Mouse (Mus musculus) liver, embryonic 11.5 days (tissue): ENCODE measurements around the gene Egr2. TPM values are rescaled to one million over a fixed set of nuclear protein-coding genes. Genes with fewer than 3 reads are reported as not detected.

Experiments used
- ATAC-seq: fragments of 200-750 bp; cut with Nextera tagmentation; replicated peaks from 2 replicates; pipeline ENCODE4 v1.8.0; 2017; ENCODE audit warnings: moderate number of reproducible peaks, mild to moderate bottlenecking, moderate TSS enrichment, moderate library complexity; ENCODE audit not compliant: low FRiP score
- DNase-seq: peaks from one replicate; pipeline ENCODE4 v3.0.0-alpha.2; 2017; ENCODE audit warnings: low spot score
- H3K27ac ChIP-seq: fragments of 300-500 bp; sonication (generic); 2 replicates; pipeline ENCODE4 v1.5.1; 2014; ENCODE audit warnings: mild to moderate bottlenecking, low read depth, low read length, control low read depth
- H3K27me3 ChIP-seq: fragments of 300-500 bp; sonication (generic); replicated peaks from 2 replicates; pipeline ENCODE4 v1.6.1; 2014; ENCODE audit warnings: low read length, mixed read lengths; ENCODE audit not compliant: control insufficient read depth, insufficient read depth
- H3K36me3 ChIP-seq: fragments of 300-500 bp; sonication (generic); 2 replicates; pipeline ENCODE4 v1.6.1; 2014; ENCODE audit warnings: mild to moderate bottlenecking, low read length, moderate library complexity, mixed read lengths; ENCODE audit not compliant: control insufficient read depth, insufficient read depth
- H3K4me1 ChIP-seq: fragments of 300-500 bp; sonication (generic); replicated peaks from 2 replicates; pipeline ENCODE4 v1.6.1; 2014; ENCODE audit warnings: low read length, mixed read lengths; ENCODE audit not compliant: control insufficient read depth, insufficient read depth
- H3K4me2 ChIP-seq: fragments of 300-500 bp; sonication (generic); 2 replicates; pipeline ENCODE4 v1.6.1; 2014; ENCODE audit warnings: mild to moderate bottlenecking, control low read depth, moderate library complexity
- H3K4me3 ChIP-seq: fragments of 300-500 bp; sonication (generic); 2 replicates; pipeline ENCODE4 v1.5.1; 2014; ENCODE audit warnings: low read depth, low read length, control low read depth
- H3K9ac ChIP-seq: fragments of 300-500 bp; sonication (generic); 2 replicates; pipeline ENCODE4 v1.6.1; 2014; ENCODE audit warnings: low read depth, low read length, control low read depth
- H3K9me3 ChIP-seq: fragments of 300-500 bp; sonication (generic); 2 replicates; pipeline ENCODE4 v1.6.1; 2016; ENCODE audit warnings: low read length, inconsistent platforms, mixed read lengths; ENCODE audit not compliant: control insufficient read depth
- WGBS: fragments of 180-500 bp; shearing (Covaris S2); extraction: QIAGEN DNeasy Blood & Tissue Kit; methylation state at CpG from one replicate; pipeline ENCODE4 v1.1.7; 2014; 5-methylcytosine and 5-hydroxymethylcytosine counted together
- polyA plus RNA-seq: library from polyadenylated mRNA; unstranded; fragments of >200 nt; fragmentation: Nextera tagmentation; extraction: Ambion mirVana; gene quantifications from 2 replicates; pipeline ENCODE4 v1.2.1, GENCODE M21; 2014

Gene Egr2
- polyA plus RNA-seq, 1 experiment from 2014 or later, result 0.22 TPM

DNA sequence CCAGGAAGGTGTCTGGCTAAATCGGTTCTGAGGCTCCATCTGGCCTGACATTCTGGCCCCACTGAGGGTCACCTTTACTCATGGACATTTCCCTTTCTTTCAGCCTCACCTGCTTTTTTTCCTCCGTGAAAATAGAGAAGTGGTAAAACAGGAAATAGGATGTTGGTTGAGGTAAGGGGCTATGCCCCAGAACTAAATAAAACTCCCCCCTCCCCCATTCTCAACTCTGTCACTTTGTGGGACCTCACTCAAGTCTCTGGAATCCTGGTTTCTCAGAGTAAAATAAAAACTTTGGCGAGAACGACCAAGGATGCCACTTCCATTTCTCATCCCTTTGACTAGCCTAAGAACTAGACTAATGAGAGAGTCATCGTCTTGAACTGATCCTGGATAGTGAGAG lies 31.2 kb upstream of the Egr2 start:
- no peak for ATAC-seq
- WGBS, result 45% methylated on average over 5 of the region's 5 CpGs
- H3K4me2 ChIP-seq, result peak overlapping the region; percentile 26
- no peaks in the 10 kb centered on the region for H3K36me3 ChIP-seq
- H3K4me1 ChIP-seq, result no peaks in the 10 kb centered on the region
- no peak overlapping the region for H3K27ac ChIP-seq
- no peaks in the 10 kb centered on the region for H3K9me3 ChIP-seq
- H3K27me3 ChIP-seq, result no peaks in the 10 kb centered on the region
- DNase-seq, result no peak
- no peak overlapping the region for H3K9ac ChIP-seq
- no peak overlapping the region for H3K4me3 ChIP-seq

DNA sequence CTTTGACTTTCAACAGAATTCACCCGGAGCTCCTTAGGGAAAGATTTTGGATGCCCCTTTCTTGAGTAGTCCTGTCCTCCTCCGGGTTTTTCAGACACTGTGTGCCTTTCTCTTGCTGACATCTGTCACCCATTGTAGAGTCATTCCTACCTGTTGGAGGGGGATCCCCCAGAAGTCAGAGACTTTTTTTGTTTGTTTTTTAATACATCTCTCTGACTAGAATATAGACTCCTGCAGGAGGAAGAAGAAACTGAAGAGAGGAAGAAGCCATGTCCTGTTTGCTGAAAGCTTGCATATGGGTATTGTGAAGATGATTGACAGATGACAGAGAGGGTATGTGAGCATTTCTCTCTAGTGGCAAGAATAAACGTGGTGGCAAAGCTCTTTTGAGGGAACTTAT lies 30.0 kb upstream of the Egr2 start:
- H3K27me3 ChIP-seq, result no peaks in the 10 kb centered on the region
- no peak overlapping the region for H3K9ac ChIP-seq
- no peak for ATAC-seq
- WGBS, result 56% methylated on average over 3 of the region's 3 CpGs
- no peak overlapping the region for H3K4me3 ChIP-seq
- H3K27ac ChIP-seq, result no peak overlapping the region
- no peaks in the 10 kb centered on the region for H3K9me3 ChIP-seq
- H3K36me3 ChIP-seq, result no peaks in the 10 kb centered on the region
- no peak for DNase-seq
- no peak overlapping the region for H3K4me2 ChIP-seq
- H3K4me1 ChIP-seq, result no peaks in the 10 kb centered on the region

DNA sequence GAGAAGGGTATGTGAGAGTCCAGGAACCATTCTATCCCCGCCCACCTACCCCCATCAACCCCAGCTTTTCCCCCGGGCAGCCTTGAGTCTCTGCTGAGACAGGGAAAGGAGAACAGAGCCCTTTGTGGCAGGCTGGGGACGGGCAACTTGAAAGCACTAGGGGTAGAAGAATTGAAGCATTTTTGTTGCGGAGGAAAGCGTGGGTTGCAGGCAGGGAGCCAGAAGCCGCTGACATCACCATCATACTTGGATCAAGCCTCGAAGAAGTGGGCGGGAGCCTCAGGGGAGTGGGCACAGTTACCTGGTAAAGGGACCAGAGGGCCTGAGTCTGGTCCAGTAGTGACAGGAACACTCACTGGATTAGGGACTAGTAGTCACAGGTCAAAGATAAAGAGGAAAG lies 23.1 kb upstream of the Egr2 start:
- Histone ChIP-seq H3K4me2 (no peak overlapping the region), H3K27ac (no peak overlapping the region), H3K36me3 (no peaks in the 10 kb centered on the region), H3K27me3 (no peaks in the 10 kb centered on the region), H3K4me3 (no peak overlapping the region), H3K9ac (no peak overlapping the region), H3K9me3 (no peaks in the 10 kb centered on the region), H3K4me1 (no peaks in the 10 kb centered on the region)
- DNase-seq (no peak), ATAC-seq (no peak)
- WGBS, result 83% methylated on average over 8 of the region's 8 CpGs

DNA sequence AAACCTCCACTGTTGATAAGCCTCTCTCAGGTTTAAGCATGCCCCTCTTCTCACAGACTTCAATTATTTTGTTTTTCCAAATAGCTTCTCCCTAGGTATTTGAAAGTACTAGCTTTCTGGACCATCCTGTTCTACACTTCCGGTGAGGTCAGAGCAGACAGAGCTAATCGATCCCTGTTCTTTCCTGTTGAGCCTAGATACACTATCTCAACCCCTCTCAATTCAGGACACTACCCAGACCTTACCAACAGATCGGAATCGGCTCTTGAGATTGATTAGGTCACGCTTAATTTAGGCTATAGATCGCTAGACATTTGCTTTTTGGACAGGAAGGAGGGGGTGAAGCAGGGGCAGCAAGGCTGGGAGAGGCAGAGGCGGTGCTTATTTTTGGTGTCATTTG lies 22.4 kb upstream of the Egr2 start:
- no peak for ATAC-seq
- Histone ChIP-seq H3K4me1 (no peaks in the 10 kb centered on the region), H3K27me3 (no peaks in the 10 kb centered on the region)

DNA sequence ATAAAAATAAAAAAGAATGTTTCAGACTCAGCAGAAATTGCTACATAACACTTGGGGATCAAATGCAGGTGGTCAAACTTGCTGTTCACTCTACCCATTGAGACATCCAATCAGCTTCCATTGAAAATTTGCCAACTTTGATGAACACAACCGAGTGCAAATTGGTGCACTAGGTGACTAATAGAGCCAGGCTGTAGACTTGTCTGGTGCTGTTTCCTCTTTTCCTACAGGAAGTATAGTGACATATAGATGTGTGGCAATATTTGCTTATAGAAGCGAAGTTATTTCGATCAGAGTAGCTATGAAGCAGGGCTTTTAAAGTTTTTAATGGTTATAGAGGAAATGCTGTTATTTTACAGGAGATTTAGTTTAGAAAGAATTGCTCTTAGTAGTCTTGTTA lies 16.5 kb upstream of the Egr2 start:
- Histone ChIP-seq H3K9ac (no peak overlapping the region), H3K36me3 (no peaks in the 10 kb centered on the region), H3K27me3 (no peaks in the 10 kb centered on the region), H3K27ac (no peak overlapping the region), H3K9me3 (peaks cover 2% of the 10 kb centered on the region; the same call in 1 of the 2 replicates), H3K4me2 (no peak overlapping the region), H3K4me3 (no peak overlapping the region), H3K4me1 (no peaks in the 10 kb centered on the region)
- ATAC-seq (no peak), DNase-seq (no peak)
- WGBS, result 80% methylated on average over 3 of the region's 3 CpGs

More for the DNA sequence above, 22.4 kb upstream of the Egr2 start:
- no peaks in the 10 kb centered on the region for H3K9me3 ChIP-seq
- no peak overlapping the region for H3K9ac ChIP-seq
- no peaks in the 10 kb centered on the region for H3K36me3 ChIP-seq
- DNase-seq, result no peak
- 73% methylated on average over 7 of the region's 7 CpGs for WGBS
- no peak overlapping the region for H3K4me3 ChIP-seq
- no peak overlapping the region for H3K27ac ChIP-seq
- H3K4me2 ChIP-seq, result no peak overlapping the region

DNA sequence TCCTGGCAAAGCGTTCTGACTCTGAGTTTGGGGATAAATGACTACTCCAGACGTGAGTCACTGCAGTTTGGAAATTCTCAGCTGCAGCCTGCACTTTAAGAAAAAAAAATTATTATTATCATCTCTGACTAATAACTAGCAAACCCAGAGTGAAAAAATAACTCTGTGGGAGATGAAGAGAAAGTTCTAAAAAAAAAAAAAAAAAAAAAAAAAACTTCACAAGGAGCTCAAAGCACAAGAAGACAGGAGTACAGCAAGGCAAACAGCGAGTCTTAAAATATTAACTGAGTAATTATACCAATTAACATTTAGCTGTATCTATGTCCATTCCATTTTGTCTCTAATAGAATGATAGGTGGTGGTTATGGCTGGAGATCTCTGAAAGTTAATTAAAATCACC lies 11.1 kb upstream of the Egr2 start:
- H3K9ac ChIP-seq, result no peak overlapping the region
- no peaks in the 10 kb centered on the region for H3K36me3 ChIP-seq
- WGBS, result 77% methylated on average over 3 of the region's 3 CpGs
- no peaks in the 10 kb centered on the region for H3K9me3 ChIP-seq
- DNase-seq, result no peak
- H3K27me3 ChIP-seq, result no peaks in the 10 kb centered on the region
- H3K4me3 ChIP-seq, result no peak overlapping the region
- ATAC-seq, result no peak
- H3K4me1 ChIP-seq, result no peaks in the 10 kb centered on the region
- H3K27ac ChIP-seq, result no peak overlapping the region
- H3K4me2 ChIP-seq, result no peak overlapping the region

DNA sequence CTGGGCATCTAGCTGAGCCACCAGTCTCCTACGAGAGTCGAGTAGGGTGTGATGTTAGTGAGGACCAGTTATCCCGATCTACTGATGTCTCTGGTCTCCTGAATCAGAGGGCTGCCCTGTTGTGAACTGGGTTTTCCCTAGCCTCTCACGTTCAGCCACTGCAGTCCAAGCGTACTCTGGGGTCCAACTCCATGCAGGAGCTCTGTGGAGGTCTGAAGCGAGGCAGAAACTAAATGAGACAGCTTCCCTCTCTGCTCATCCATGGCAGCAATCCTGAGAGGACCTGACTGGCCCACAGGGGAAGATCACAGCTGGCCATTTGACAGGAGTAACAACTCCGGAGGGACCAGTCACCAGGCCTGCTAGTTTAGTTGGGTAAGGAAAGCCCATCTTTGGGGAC lies 10.6 kb upstream of the Egr2 start:
- Histone ChIP-seq H3K36me3 (no peaks in the 10 kb centered on the region), H3K9ac (no peak overlapping the region), H3K4me2 (no peak overlapping the region), H3K4me1 (no peaks in the 10 kb centered on the region), H3K4me3 (no peak overlapping the region), H3K27me3 (no peaks in the 10 kb centered on the region), H3K9me3 (no peaks in the 10 kb centered on the region), H3K27ac (no peak overlapping the region)
- 75% methylated on average over 7 of the region's 7 CpGs for WGBS
- DNase-seq (no peak), ATAC-seq (no peak)

DNA sequence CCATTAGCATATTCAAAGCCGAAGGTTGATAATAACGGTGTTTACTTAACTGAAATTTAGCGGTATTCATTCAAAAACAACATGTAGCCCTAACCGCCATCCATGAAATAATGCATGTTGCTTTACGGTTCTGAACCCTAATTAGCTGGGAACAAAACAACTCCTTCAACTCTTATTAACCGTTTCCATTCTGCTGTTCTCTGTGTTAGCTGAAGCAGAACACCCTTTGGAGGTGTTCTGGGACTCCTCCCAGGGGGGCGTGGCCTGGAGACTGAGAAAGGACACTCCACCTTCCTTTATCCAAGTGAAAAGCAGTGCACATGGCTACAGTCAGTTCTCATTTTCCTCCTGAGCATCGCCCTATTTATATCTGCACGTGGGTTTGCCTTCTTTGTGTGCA lies 8.8 kb upstream of the Egr2 start:
- H3K4me1 ChIP-seq, result no peaks in the 10 kb centered on the region
- no peaks in the 10 kb centered on the region for H3K9me3 ChIP-seq
- no peaks in the 10 kb centered on the region for H3K36me3 ChIP-seq
- H3K9ac ChIP-seq, result no peak overlapping the region
- H3K4me3 ChIP-seq, result no peak overlapping the region
- 81% methylated on average over 9 of the region's 9 CpGs for WGBS
- no peak overlapping the region for H3K27ac ChIP-seq
- H3K27me3 ChIP-seq, result peaks cover 2% of the 10 kb centered on the region; the same call in 1 of the 2 replicates
- no peak for ATAC-seq
- no peak overlapping the region for H3K4me2 ChIP-seq
- DNase-seq, result no peak

DNA sequence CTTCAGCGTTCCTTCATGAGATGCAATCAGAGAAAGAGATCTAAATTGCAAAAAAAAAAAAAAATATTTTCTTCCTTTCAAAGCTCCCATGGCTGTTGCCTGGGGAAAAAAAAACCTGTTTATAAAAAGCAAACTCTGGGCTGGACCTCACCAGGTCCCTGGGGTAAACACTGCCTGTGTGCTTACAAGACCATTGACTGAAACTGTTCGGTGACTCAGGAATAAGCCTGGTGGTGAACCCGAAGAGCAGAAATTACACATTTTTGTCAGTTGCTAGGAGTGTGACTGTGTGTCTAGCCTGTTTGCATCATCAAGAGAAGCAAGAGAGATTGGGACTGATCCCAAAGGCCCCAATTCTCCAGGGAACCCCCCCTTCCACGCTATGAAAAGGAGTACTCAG lies 5.5 kb upstream of the Egr2 start:
- ATAC-seq (no peak), DNase-seq (no peak)
- Histone ChIP-seq H3K4me2 (no peak overlapping the region), H3K4me1 (no peaks in the 10 kb centered on the region), H3K9ac (no peak overlapping the region), H3K9me3 (no peaks in the 10 kb centered on the region), H3K27ac (no peak overlapping the region), H3K27me3 (peaks cover 35% of the 10 kb centered on the region), H3K4me3 (no peak overlapping the region), H3K36me3 (no peaks in the 10 kb centered on the region)
- 78% methylated on average over 4 of the region's 4 CpGs for WGBS
